Mouse (Mus musculus) intestine, embryonic 16.5 days (tissue): Measurements from ENCODE around the gene Alg9. TPM values are rescaled to one million over a fixed set of nuclear protein-coding genes. Genes with fewer than 3 reads are reported as not detected.

Experiments used
- ATAC-seq: fragments of 200-750 bp; cut with Nextera tagmentation; 2 replicates; pipeline ENCODE4 v1.8.0; 2017; ENCODE audit warnings: moderate TSS enrichment, moderate library complexity
- H3K27ac ChIP-seq: fragments of 300-500 bp; sonication (generic); 2 replicates; pipeline ENCODE4 v1.5.1; 2014; ENCODE audit warnings: mild to moderate bottlenecking, low read length
- H3K27me3 ChIP-seq: fragments of 300-500 bp; sonication (generic); replicated peaks from 2 replicates; pipeline ENCODE4 v1.6.1; 2014; ENCODE audit warnings: low read length, control low read depth, mixed read lengths; ENCODE audit not compliant: control insufficient read depth, insufficient read depth
- H3K36me3 ChIP-seq: fragments of 300-500 bp; sonication (generic); 2 replicates; pipeline ENCODE4 v1.6.1; 2014; ENCODE audit warnings: low read length, control low read depth; ENCODE audit not compliant: control insufficient read depth, insufficient read depth
- H3K4me1 ChIP-seq: fragments of 300-500 bp; sonication (generic); 2 replicates; pipeline ENCODE4 v1.6.1; 2014; ENCODE audit warnings: low read length, control low read depth, mixed read lengths; ENCODE audit not compliant: control insufficient read depth, insufficient read depth
- H3K4me2 ChIP-seq: fragments of 300-500 bp; sonication (generic); 2 replicates; pipeline ENCODE4 v1.6.1; 2014; ENCODE audit warnings: low read depth, low read length, control low read depth
- H3K4me3 ChIP-seq: fragments of 300-500 bp; sonication (generic); 2 replicates; pipeline ENCODE4 v1.5.1; 2014; ENCODE audit warnings: mild to moderate bottlenecking, low read length
- H3K9ac ChIP-seq: fragments of 300-500 bp; sonication (generic); 2 replicates; pipeline ENCODE4 v1.6.1; 2014; ENCODE audit warnings: low read depth, low read length
- H3K9me3 ChIP-seq: fragments of 300-500 bp; sonication (generic); 2 replicates; pipeline ENCODE4 v1.6.1; 2016; ENCODE audit warnings: low read length, control low read depth; ENCODE audit not compliant: control insufficient read depth
- WGBS: fragments of 180-500 bp; shearing (Covaris S2); extraction: QIAGEN DNeasy Blood & Tissue Kit; methylation state at CpG from one replicate; pipeline ENCODE4 v1.1.7; 2014; 5-methylcytosine and 5-hydroxymethylcytosine counted together
- polyA plus RNA-seq: library from polyadenylated mRNA; unstranded; fragments of >200 nt; fragmentation: Nextera tagmentation; extraction: Ambion mirVana; gene quantifications from 2 replicates; pipeline ENCODE4 v1.2.1, GENCODE M21; 2015

Alg9 gene
- polyA plus RNA-seq, 1 experiment from 2014 or later = 42.9 TPM

- 83% methylated on average over 4 of the region's 4 CpGs for whole genome bisulfite sequencing
- peaks cover 19% of the 10 kb centered on the region for H3K4me1 ChIP-seq
- H3K4me3 ChIP-seq = no peak overlapping the region
- no peaks in the 10 kb centered on the region for H3K27me3 ChIP-seq
- no peak overlapping the region for H3K27ac ChIP-seq
- H3K9ac ChIP-seq = no peak overlapping the region
- H3K36me3 ChIP-seq = no peaks in the 10 kb centered on the region
- no peak for ATAC-seq
- H3K4me2 ChIP-seq = no peak overlapping the region
- H3K9me3 ChIP-seq = no peaks in the 10 kb centered on the region
Observed at GRCm38 (mm10) chr9:50889964-50890363, 115.1 kb downstream of the Alg9 start.

GRCm38 (mm10) chr9:50890494-50891090, 115.8 kb downstream of the Alg9 start:
- Histone ChIP-seq H3K27me3 (no peaks in the 10 kb centered on the region), H3K9me3 (no peaks in the 10 kb centered on the region), H3K9ac (no peak overlapping the region), H3K4me3 (no peak overlapping the region), H3K27ac (no peak overlapping the region), H3K36me3 (0 out of 2 replicates have a peak, but pooled peaks cover 4% of the 10 kb centered on the region), H3K4me2 (no peak overlapping the region), H3K4me1 (peaks cover 13% of the 10 kb centered on the region)
- 87% methylated on average over 3 of the region's 3 CpGs for WGBS
- no peak for ATAC-seq

Other genes with a start within 250 kb of the Alg9 start
- gene Pts, start 246.3 kb upstream of the Alg9 start, polyA plus RNA-seq = 106 and 107 TPM in 2 replicates
- gene Il18, start 220.2 kb upstream of the Alg9 start, polyA plus RNA-seq = 23.3 and 35.5 TPM in 2 replicates
- gene Bco2, start 219.8 kb upstream of the Alg9 start, polyA plus RNA-seq = 7.6 and 10.4 TPM in 2 replicates
- gene Tex12, start 213.7 kb upstream of the Alg9 start, polyA plus RNA-seq = 0.23 TPM in 1 of 2 replicates, not detected in the other
- 686 and 728 TPM in 2 replicates for gene Sdhd, start 171.2 kb upstream of the Alg9 start, polyA plus RNA-seq
- gene Timm8b, start 171.1 kb upstream of the Alg9 start, polyA plus RNA-seq = 296 and 314 TPM in 2 replicates
- 2.2 and 2.4 TPM in 2 replicates for gene Pih1d2, start 157.7 kb upstream of the Alg9 start, polyA plus RNA-seq
- 13.8 and 17.1 TPM in 2 replicates for gene Nkapd1, start 157.6 kb upstream of the Alg9 start, polyA plus RNA-seq
- gene Dlat, start 115.2 kb upstream of the Alg9 start, polyA plus RNA-seq = 61.0 and 63.7 TPM in 2 replicates
- 4.8 TPM in 2 replicates for gene Dixdc1, start 35.5 kb upstream of the Alg9 start, polyA plus RNA-seq
- 21.3 and 23.5 TPM in 2 replicates for gene 2310030G06Rik, start 28.5 kb upstream of the Alg9 start, polyA plus RNA-seq
- 62.8 and 63.6 TPM in 2 replicates for gene Cryab, start 23.7 kb upstream of the Alg9 start, polyA plus RNA-seq
- 5.0 TPM in 2 replicates for gene Hspb2, start 22.7 kb upstream of the Alg9 start, polyA plus RNA-seq
- 12.6 and 13.0 TPM in 2 replicates for gene Fdxacb1, start 6.8 kb upstream of the Alg9 start, polyA plus RNA-seq
- 28.9 and 33.0 TPM in 2 replicates for gene 1110032A03Rik, start 501 bp downstream of the Alg9 start, polyA plus RNA-seq
- 58.5 and 63.9 TPM in 2 replicates for gene Ppp2r1b, start 70.3 kb downstream of the Alg9 start, polyA plus RNA-seq
- 12.7 and 13.6 TPM in 2 replicates for gene Sik2, start 234.1 kb downstream of the Alg9 start, polyA plus RNA-seq